Mouse (Mus musculus): ENCODE results near the gene 4931414P19Rik. TPM values are rescaled to one million over a fixed set of nuclear protein-coding genes. Genes with fewer than 3 reads are reported as not detected.

4931414P19Rik gene
- polyA plus RNA-seq, 1 experiment from 2014 or later = 7.1 TPM

GRCm38 (mm10) chr14:54572790-54573736, 32.7 kb downstream of the 4931414P19Rik start:
- peak overlapping the region; percentile 99 for H3K9ac ChIP-seq (ENCODE audit: low read length)
- H3K27ac ChIP-seq (replicated peaks in 1 of 2; ENCODE audit: control insufficient read depth in 1 of 2, insufficient read depth in 1 of 2, low read depth in 2 of 2, low read length in 2 of 2) = peak overlapping the region; percentile 96
- H3K4me1 ChIP-seq (ENCODE audit: control insufficient read depth in 2 of 2, insufficient read depth in 2 of 2, low read length in 2 of 2) = peaks cover 36 to 56% of the 10 kb centered on the region in 2 experiments
- H3K27me3 ChIP-seq (ENCODE audit: control insufficient read depth, insufficient read depth, low read length) = no peaks in the 10 kb centered on the region
- peak overlapping the region; percentile 42 to 80 for H3K4me3 ChIP-seq (ENCODE audit: control insufficient read depth in 1 of 2, insufficient read depth in 1 of 2, low read depth in 1 of 2, low read length in 2 of 2)
- H3K4me2 ChIP-seq (ENCODE audit: low read length) = peak overlapping the region; percentile 81
- peaks cover 51% of the 10 kb centered on the region for H3K36me3 ChIP-seq (ENCODE audit: control insufficient read depth, insufficient read depth, low read length)
- 5% methylated on average over 14 of the region's 14 CpGs for WGBS
- ATAC-seq (ENCODE audit: insufficient number of reproducible peaks, insufficient read depth, low FRiP score, low read depth) = peak; percentile 61
- H3K9me3 ChIP-seq (ENCODE audit: control insufficient read depth, low read length) = no peaks in the 10 kb centered on the region

GRCm38 (mm10) chr14:54572122-54572521, 33.7 kb downstream of the 4931414P19Rik start:
- 49% methylated on average over 4 of the region's 4 CpGs for WGBS
- no peak for ATAC-seq (ENCODE audit: insufficient number of reproducible peaks, insufficient read depth, low FRiP score, low read depth)
- Histone ChIP-seq H3K9me3 (ENCODE audit: control insufficient read depth, low read length) (no peaks in the 10 kb centered on the region), H3K4me3 (ENCODE audit: control insufficient read depth in 1 of 2, insufficient read depth in 1 of 2, low read depth in 1 of 2, low read length in 2 of 2) (no peak overlapping the region), H3K4me1 (ENCODE audit: control insufficient read depth in 2 of 2, insufficient read depth in 2 of 2, low read length in 2 of 2) (peaks cover 36 to 56% of the 10 kb centered on the region in 2 experiments), H3K4me2 (ENCODE audit: low read length) (peak overlapping the region; percentile 81), H3K9ac (ENCODE audit: low read length) (peak overlapping the region; percentile 54; the same call in 1 of the 2 replicates), H3K27ac (replicated peaks in 1 of 2; ENCODE audit: control insufficient read depth in 1 of 2, insufficient read depth in 1 of 2, low read depth in 2 of 2, low read length in 2 of 2) (peak overlapping the region; percentile 91 to 96), H3K36me3 (ENCODE audit: control insufficient read depth, insufficient read depth, low read length) (peaks cover 60% of the 10 kb centered on the region), H3K27me3 (ENCODE audit: control insufficient read depth, insufficient read depth, low read length) (no peaks in the 10 kb centered on the region)

- Histone ChIP-seq H3K4me1 (ENCODE audit: control insufficient read depth in 2 of 2, insufficient read depth in 2 of 2, low read length in 2 of 2) (peaks cover 35 to 47% of the 10 kb centered on the region in 2 experiments), H3K27ac (replicated peaks in 1 of 2; ENCODE audit: control insufficient read depth in 1 of 2, insufficient read depth in 1 of 2, low read depth in 2 of 2, low read length in 2 of 2) (peak overlapping the region; percentile 2 to 41; a peak in 3 of 4 replicates), H3K4me2 (ENCODE audit: low read length) (no peak overlapping the region; the same call in 1 of the 2 replicates), H3K36me3 (ENCODE audit: control insufficient read depth, insufficient read depth, low read length) (peaks cover 71% of the 10 kb centered on the region), H3K27me3 (ENCODE audit: control insufficient read depth, insufficient read depth, low read length) (no peaks in the 10 kb centered on the region), H3K4me3 (ENCODE audit: control insufficient read depth in 1 of 2, insufficient read depth in 1 of 2, low read depth in 1 of 2, low read length in 2 of 2) (no peak overlapping the region; a peak in 1 of 4 replicates), H3K9ac (ENCODE audit: low read length) (peak overlapping the region; percentile 38; the same call in 1 of the 2 replicates), H3K9me3 (ENCODE audit: control insufficient read depth, low read length) (no peaks in the 10 kb centered on the region)
- WGBS = 47% methylated on average over 17 of the region's 17 CpGs
- no peak for ATAC-seq (ENCODE audit: insufficient number of reproducible peaks, insufficient read depth, low FRiP score, low read depth)
These were observed 36.1 kb downstream of the 4931414P19Rik start for GRCm38 (mm10) chr14:54569451-54570392.

GRCm38 (mm10) chr14:54568694-54569414, 36.9 kb downstream of the 4931414P19Rik start:
- 71% methylated on average over 15 of the region's 15 CpGs for WGBS
- no peak for ATAC-seq (ENCODE audit: insufficient number of reproducible peaks, insufficient read depth, low FRiP score, low read depth)
- peaks cover 27 to 38% of the 10 kb centered on the region in 2 experiments for H3K4me1 ChIP-seq (ENCODE audit: control insufficient read depth in 2 of 2, insufficient read depth in 2 of 2, low read length in 2 of 2)

GRCm38 (mm10) chr14:54560527-54561242, 45.1 kb downstream of the 4931414P19Rik start:
- H3K4me2 ChIP-seq (ENCODE audit: low read length) = no peak overlapping the region
- 80% methylated on average over 14 of the region's 14 CpGs for WGBS
- H3K9me3 ChIP-seq (ENCODE audit: control insufficient read depth, low read length) = no peaks in the 10 kb centered on the region
- no peak overlapping the region for H3K9ac ChIP-seq (ENCODE audit: low read length)
- H3K27me3 ChIP-seq (ENCODE audit: control insufficient read depth, insufficient read depth, low read length) = no peaks in the 10 kb centered on the region
- H3K4me1 ChIP-seq (ENCODE audit: control insufficient read depth in 2 of 2, insufficient read depth in 2 of 2, low read length in 2 of 2) = no peaks in the 10 kb centered on the region
- ATAC-seq (ENCODE audit: insufficient number of reproducible peaks, insufficient read depth, low FRiP score, low read depth) = no peak
- no peaks in the 10 kb centered on the region for H3K36me3 ChIP-seq (ENCODE audit: control insufficient read depth, insufficient read depth, low read length)
- no peak overlapping the region for H3K27ac ChIP-seq (replicated peaks in 1 of 2; ENCODE audit: control insufficient read depth in 1 of 2, insufficient read depth in 1 of 2, low read depth in 2 of 2, low read length in 2 of 2)
- H3K4me3 ChIP-seq (ENCODE audit: control insufficient read depth in 1 of 2, insufficient read depth in 1 of 2, low read depth in 1 of 2, low read length in 2 of 2) = no peak overlapping the region

More at GRCm38 (mm10) chr14:54568694-54569414, 36.9 kb downstream of the 4931414P19Rik start:
- no peak overlapping the region for H3K4me3 ChIP-seq (ENCODE audit: control insufficient read depth in 1 of 2, insufficient read depth in 1 of 2, low read depth in 1 of 2, low read length in 2 of 2)
- no peaks in the 10 kb centered on the region for H3K27me3 ChIP-seq (ENCODE audit: control insufficient read depth, insufficient read depth, low read length)
- H3K27ac ChIP-seq (replicated peaks in 1 of 2; ENCODE audit: control insufficient read depth in 1 of 2, insufficient read depth in 1 of 2, low read depth in 2 of 2, low read length in 2 of 2) = peak overlapping the region in 1 of 2 experiments; percentile 41; a peak in 1 of 4 replicates
- no peak overlapping the region for H3K4me2 ChIP-seq (ENCODE audit: low read length)
- no peaks in the 10 kb centered on the region for H3K9me3 ChIP-seq (ENCODE audit: control insufficient read depth, low read length)
- peaks cover 69% of the 10 kb centered on the region for H3K36me3 ChIP-seq (ENCODE audit: control insufficient read depth, insufficient read depth, low read length)
- no peak overlapping the region for H3K9ac ChIP-seq (ENCODE audit: low read length)

GRCm38 (mm10) chr14:54557330-54557729, 48.5 kb downstream of the 4931414P19Rik start:
- ATAC-seq (ENCODE audit: insufficient number of reproducible peaks, insufficient read depth, low FRiP score, low read depth) = no peak
- no peak overlapping the region for H3K27ac ChIP-seq (replicated peaks in 1 of 2; ENCODE audit: control insufficient read depth in 1 of 2, insufficient read depth in 1 of 2, low read depth in 2 of 2, low read length in 2 of 2)
- no peak overlapping the region for H3K4me3 ChIP-seq (ENCODE audit: control insufficient read depth in 1 of 2, insufficient read depth in 1 of 2, low read depth in 1 of 2, low read length in 2 of 2)
- H3K9me3 ChIP-seq (ENCODE audit: control insufficient read depth, low read length) = no peaks in the 10 kb centered on the region
- no peak overlapping the region for H3K4me2 ChIP-seq (ENCODE audit: low read length)
- 75% methylated on average over 8 of the region's 8 CpGs for WGBS
- no peak overlapping the region for H3K9ac ChIP-seq (ENCODE audit: low read length)
- H3K36me3 ChIP-seq (ENCODE audit: control insufficient read depth, insufficient read depth, low read length) = no peaks in the 10 kb centered on the region
- peaks cover 2 to 5% of the 10 kb centered on the region in 2 experiments; a peak in 3 of 4 replicates for H3K4me1 ChIP-seq (ENCODE audit: control insufficient read depth in 2 of 2, insufficient read depth in 2 of 2, low read length in 2 of 2)
- H3K27me3 ChIP-seq (ENCODE audit: control insufficient read depth, insufficient read depth, low read length) = no peaks in the 10 kb centered on the region
